Comparison of ENCODE assay signal across 27 mouse cellular contexts in the genomic region with DNA sequence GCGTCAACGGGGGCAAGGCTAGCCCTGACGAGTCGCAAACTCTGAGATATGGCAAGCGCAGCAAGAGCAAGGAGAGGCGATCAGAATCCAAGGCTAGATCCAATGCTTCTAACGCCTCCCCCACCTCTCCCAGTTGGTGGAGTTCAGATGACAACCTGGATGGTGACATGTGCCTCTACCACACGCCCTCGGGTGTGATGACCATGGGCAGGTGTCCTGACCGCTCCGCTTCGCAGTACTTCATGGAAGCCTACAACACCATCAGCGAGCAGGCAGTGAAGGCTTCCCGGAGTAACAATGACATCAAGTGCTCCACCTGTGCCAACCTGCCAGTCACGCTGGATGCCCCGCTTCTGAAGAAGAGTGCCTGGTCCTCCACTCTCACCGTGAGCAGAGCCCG.
DNase-seq lines count a peak whose midpoint lies in the region; ATAC-seq and TF ChIP-seq lines count a peak whose summit lies in the region.
"Had no signal": no experiment of that assay in that cellular context is flagged by ENCODE, and none has a peak within 500 bp of the region (broad histone marks: within the 10 kb centered on the region; RNA-seq: fewer than 3 reads in every experiment).

No protein-coding gene starts in this region.

- H3K9me3 ChIP-seq in E14TG2a.4 (ENCODE audit: low read length) (no peaks in the 10 kb centered on the region), ES-E14 (ENCODE audit: control insufficient read depth, insufficient read depth, low read depth, low read length) (no peaks in the 10 kb centered on the region)
- no peaks in the 10 kb centered on the region for H3K9me3 ChIP-seq in forebrain, embryonic 13.5 days (replicated peaks)
- H3K9me3 ChIP-seq: heart, embryonic 15.5 days; hindbrain, embryonic 13.5 days; intestine, embryonic 15.5 days had no signal

- no peak for DNase-seq in layer of hippocampus, adult 2 months (ENCODE audit: low spot score in 2 of 2)
- no peak for DNase-seq in layer of hippocampus, adult 9-10 months (ENCODE audit: low spot score)
- no peak for DNase-seq in ES-E14 (ENCODE audit: low read depth, low spot score)
- no peak for DNase-seq in cerebellum, postnatal 10 days
- DNase-seq: adrenal gland, adult 8-10 months; adrenal gland, postnatal 25 days; cerebellum, adult 11-12 months; cerebellum, adult 8-10 months; forebrain, postnatal 0 days; gastrocnemius, adult 2 months; gastrocnemius, postnatal 14 days; heart, adult 18-20 months; heart, postnatal 10 days; heart, postnatal 36 days had no signal

- no peak overlapping the region for H3K9ac ChIP-seq in ES-E14 (ENCODE audit: insufficient read depth, low read depth, low read length, poor library complexity, severe bottlenecking)
- H3K9ac ChIP-seq in forebrain, embryonic 13.5 days, result no peak overlapping the region
- H3K9ac ChIP-seq: forebrain, postnatal 0 days; heart, embryonic 12.5 days; heart, embryonic 15.5 days; hindbrain, embryonic 13.5 days; intestine, embryonic 15.5 days had no signal

- H3K4me1 ChIP-seq in E14TG2a.4 (replicated peaks; ENCODE audit: low read depth, low read length) (peaks cover 13% of the 10 kb centered on the region; the same call in 1 of the 2 replicates), ES-E14 (ENCODE audit: control insufficient read depth in 2 of 2, insufficient read depth in 2 of 2, low read length in 2 of 2, poor library complexity in 1 of 2) (peaks cover 0 to 7% of the 10 kb centered on the region in 2 experiments; a peak in 1 of 4 replicates)
- H3K4me1 ChIP-seq in forebrain, embryonic 13.5 days, result no peaks in the 10 kb centered on the region
- H3K4me1 ChIP-seq: forebrain, embryonic 10.5 days; heart, embryonic 12.5 days; heart, embryonic 15.5 days; hindbrain, embryonic 10.5 days; hindbrain, embryonic 13.5 days; intestine, embryonic 15.5 days had no signal

- in situ Hi-C loops in ES-E14 (cut with MboI; ENCODE audit: low sequenced_read_pairs in 2 of 2, unreplicated experiment in 2 of 2), result no loop called here

- 95% methylated on average over 18 of the region's 18 CpGs for WGBS in forebrain, embryonic 13.5 days

- H3K36me3 ChIP-seq in E14TG2a.4 (ENCODE audit: insufficient read depth, low read length) (no peaks in the 10 kb centered on the region), ES-E14 (ENCODE audit: control insufficient read depth, insufficient read depth, low read length, poor library complexity, severe bottlenecking) (no peaks in the 10 kb centered on the region)
- peaks cover 6% of the 10 kb centered on the region; the same call in 1 of the 2 replicates for H3K36me3 ChIP-seq in forebrain, embryonic 13.5 days (ENCODE audit: poor library complexity, severe bottlenecking)
- H3K36me3 ChIP-seq: forebrain, embryonic 10.5 days; G1E; heart, embryonic 12.5 days; heart, embryonic 15.5 days; hindbrain, embryonic 10.5 days; intestine, embryonic 15.5 days had no signal

- H3K27me3 ChIP-seq in E14TG2a.4 (ENCODE audit: insufficient read depth, low read length), result peaks cover 28% of the 10 kb centered on the region
- no peaks in the 10 kb centered on the region for H3K27me3 ChIP-seq in forebrain, embryonic 13.5 days
- H3K27me3 ChIP-seq: heart, embryonic 15.5 days; hindbrain, embryonic 13.5 days; intestine, embryonic 15.5 days had no signal

- H3K4me3 ChIP-seq in layer of hippocampus, adult 2 months, result no peak overlapping the region
- peak overlapping the region; percentile 70 for H3K4me3 ChIP-seq in E14TG2a.4 (replicated peaks; ENCODE audit: low read length)
- H3K4me3 ChIP-seq in ES-E14 (ENCODE audit: insufficient read depth in 1 of 2, low read depth in 1 of 2, low read length in 2 of 2, poor library complexity in 1 of 2, severe bottlenecking in 1 of 2), result peak overlapping the region; percentile 29 to 44; a peak in 2 of 4 replicates
- H3K4me3 ChIP-seq in forebrain, embryonic 13.5 days, result no peak overlapping the region
- H3K4me3 ChIP-seq: forebrain, embryonic 10.5 days; gastrocnemius, adult 2 months; heart, embryonic 12.5 days; heart, embryonic 15.5 days; hindbrain, embryonic 10.5 days; hindbrain, embryonic 13.5 days; intestine, embryonic 15.5 days had no signal

- ATAC-seq in forebrain, embryonic 13.5 days, result no peak
- ATAC-seq: activated CD4-positive, CD25-positive, alpha-beta regulatory T cell, adult 4 months; CD4-positive, CD25-positive, alpha-beta regulatory T cell, adult 4 months; forebrain, embryonic 14.5 days; forebrain, postnatal 0 days; hindbrain, embryonic 16.5 days; intestine, embryonic 15.5 days had no signal

- no peak for TF ChIP-seq CTCF in layer of hippocampus, adult 2 months (conservative IDR thresholded peaks at IDR 0.05)
- TF ChIP-seq CTCF in E14TG2a.4 (conservative IDR thresholded peaks at IDR 0.05; ENCODE audit: low read length), result no peak

- H3K4me2 ChIP-seq in forebrain, embryonic 13.5 days, result no peak overlapping the region
- H3K4me2 ChIP-seq: heart, embryonic 12.5 days; heart, embryonic 15.5 days; hindbrain, embryonic 13.5 days; intestine, embryonic 15.5 days had no signal

- H3K27ac ChIP-seq in layer of hippocampus, adult 2 months, result peak overlapping the region; percentile 53; the same call in 1 of the 2 replicates
- no peak overlapping the region for H3K27ac ChIP-seq in ES-E14 (ENCODE audit: insufficient read depth, low read depth, low read length, poor library complexity, severe bottlenecking)
- H3K27ac ChIP-seq in forebrain, embryonic 13.5 days, result no peak overlapping the region
- H3K27ac ChIP-seq: forebrain, embryonic 10.5 days; gastrocnemius, adult 2 months; heart, embryonic 15.5 days; hindbrain, embryonic 10.5 days; hindbrain, embryonic 13.5 days; intestine, embryonic 15.5 days had no signal

TF ChIP-seq in ES-E14, 5 proteins besides CTCF, POLR2A, EP300 and RAD21:
- TF ChIP-seq ZC3H11A (IDR thresholded peaks at IDR 0.05; ENCODE audit: borderline replicate concordance, low read depth, low read length) (no peak), MAFK (IDR thresholded peaks at IDR 0.05; ENCODE audit: insufficient read depth, low read depth, low read length) (no peak), ZNF384 (IDR thresholded peaks at IDR 0.05; ENCODE audit: low read depth, low read length) (no peak)
TF ChIP-seq in ES-E14: peak in this region for 0.

Comparison
In these comparisons a context has a peak if more than half of its experiments do, and no peak if none do; other contexts are left out.
1. H3K4me3 ChIP-seq: peak in E14TG2a.4 (single experiment) and ES-E14 (2 of 2); none in layer of hippocampus, adult 2 months (single experiment) and forebrain, embryonic 13.5 days (single experiment).